Mouse (Mus musculus): Measurements from ENCODE around the gene Nol10. TPM values are rescaled to one million over a fixed set of nuclear protein-coding genes. Genes with fewer than 3 reads are reported as not detected.

Nol10 gene
- polyA plus RNA-seq, 1 experiment from 2014 or later = 37.5 TPM

DNA sequence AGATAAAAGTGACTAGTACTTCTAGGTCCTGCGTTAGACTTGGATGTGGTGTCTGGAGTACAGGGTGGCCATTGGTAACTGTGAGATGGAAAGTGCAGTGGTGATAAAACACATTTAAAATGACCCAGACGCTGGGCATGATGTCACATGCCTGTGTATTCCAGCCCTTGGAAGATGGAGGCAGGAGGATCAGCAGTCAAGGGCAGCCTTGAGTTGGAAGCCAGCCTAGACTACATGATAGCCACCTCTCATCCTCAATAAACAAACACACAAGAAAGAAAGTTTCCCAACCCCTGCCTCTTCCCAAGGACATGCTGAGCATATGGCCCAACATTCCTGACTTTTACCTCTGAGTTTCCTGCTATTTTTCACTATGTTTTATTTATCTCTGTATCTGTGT lies 130.6 kb downstream of the Nol10 start:
- DNase-seq (ENCODE audit: low spot score) (no peak), ATAC-seq (replicated peaks; ENCODE audit: insufficient number of reproducible peaks, low FRiP score, low TSS enrichment, low read depth) (no peak)
- no peaks in the 10 kb centered on the region for H3K9me3 ChIP-seq (replicated peaks; ENCODE audit: control insufficient read depth, low read length)
- no peaks in the 10 kb centered on the region for H3K27me3 ChIP-seq (ENCODE audit: control insufficient read depth, insufficient read depth, low read length)
- no peak overlapping the region for H3K9ac ChIP-seq (replicated peaks; ENCODE audit: low read length)
- H3K4me1 ChIP-seq (ENCODE audit: control insufficient read depth, insufficient read depth, low read length) = no peaks in the 10 kb centered on the region
- no peak overlapping the region for H3K4me2 ChIP-seq (ENCODE audit: low read depth, low read length)
- H3K36me3 ChIP-seq (replicated peaks; ENCODE audit: control insufficient read depth, insufficient read depth, low read depth, low read length) = no peaks in the 10 kb centered on the region
- no peak overlapping the region for H3K27ac ChIP-seq (replicated peaks; ENCODE audit: low read depth, low read length)
- no peak overlapping the region for H3K4me3 ChIP-seq (ENCODE audit: low read depth, low read length)
- 86% methylated on average over 2 of the region's 2 CpGs for WGBS

Small RNA genes within 50 kb of the gene (microRNA-seq; reads per million reads assigned to microRNA genes)
- 31.0 reads per million, percentile 26 among the genes with 10 or more reads in this experiment for gene Mir3066 (ENCODE audit: borderline number of aligned reads)

Other genes with a start within 250 kb of the Nol10 start
- 0.52 and 0.86 TPM in 2 replicates for gene Kcnf1, start 171.6 kb upstream of the Nol10 start, polyA plus RNA-seq (2014; fragmentation: Nextera tagmentation; extraction: Ambion mirVana)
- gene Pdia6, start 81.9 kb upstream of the Nol10 start, polyA plus RNA-seq (2014; fragmentation: Nextera tagmentation; extraction: Ambion mirVana) = 634 and 647 TPM in 2 replicates
- gene Atp6v1c2, start 19.1 kb upstream of the Nol10 start, polyA plus RNA-seq (2014; fragmentation: Nextera tagmentation; extraction: Ambion mirVana) = 0.17 and 0.49 TPM in 2 replicates
- gene Odc1, start 196.3 kb downstream of the Nol10 start, polyA plus RNA-seq (2014; fragmentation: Nextera tagmentation; extraction: Ambion mirVana) = 312 and 320 TPM in 2 replicates

All from embryonic facial prominence, embryonic 11.5 days (tissue).